Mouse (Mus musculus): ENCODE measurements around the gene Olfr547. TPM values are rescaled to one million over a fixed set of nuclear protein-coding genes. Genes with fewer than 3 reads are reported as not detected.
A peak's percentile ranks its signal among the peaks of the same experiment; 100 is the strongest.
"Not testable (repeated sequence)": the region's sequence is repeated elsewhere in the genome, so short reads cannot be mapped to it uniquely, and the experiment has no call there.

Gene Olfr547
- not detected for total RNA-seq (2021)

GRCm38 (mm10) chr7:102534449-102534848, at the start of gene Olfr547:
TSS of gene Olfr547 (plus strand) at chr7:102534749.
- DNase-seq (ENCODE audit: extremely low spot score in 1 of 2, low spot score in 2 of 2) = no peak
- intact Hi-C loops (cut with DNase I) = no loop called here

DNA sequence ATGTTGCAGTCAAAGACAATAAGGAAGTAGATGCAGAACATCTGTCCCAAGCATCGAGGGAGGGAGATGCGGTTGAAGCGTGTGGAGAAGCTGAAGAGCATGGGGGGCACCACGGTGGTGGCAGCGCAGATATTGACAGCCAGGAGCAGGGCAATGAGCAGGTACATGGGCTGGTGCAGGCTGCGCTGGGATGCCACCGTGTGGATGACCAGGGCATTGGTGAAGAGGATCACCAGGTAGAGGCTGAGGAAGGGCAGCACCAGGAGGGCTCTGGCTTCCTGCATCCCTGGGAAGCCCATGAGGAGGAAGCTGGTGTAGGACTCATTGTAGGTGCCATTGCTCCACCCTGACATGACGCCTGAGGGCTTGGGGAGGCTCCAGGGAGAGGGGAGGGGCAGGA, 49.8 kb upstream of the Olfr547 start:
- intact Hi-C loops (cut with DNase I); DNase-seq (ENCODE audit: extremely low spot score in 1 of 2, low spot score in 2 of 2): not testable (repeated sequence)

DNA sequence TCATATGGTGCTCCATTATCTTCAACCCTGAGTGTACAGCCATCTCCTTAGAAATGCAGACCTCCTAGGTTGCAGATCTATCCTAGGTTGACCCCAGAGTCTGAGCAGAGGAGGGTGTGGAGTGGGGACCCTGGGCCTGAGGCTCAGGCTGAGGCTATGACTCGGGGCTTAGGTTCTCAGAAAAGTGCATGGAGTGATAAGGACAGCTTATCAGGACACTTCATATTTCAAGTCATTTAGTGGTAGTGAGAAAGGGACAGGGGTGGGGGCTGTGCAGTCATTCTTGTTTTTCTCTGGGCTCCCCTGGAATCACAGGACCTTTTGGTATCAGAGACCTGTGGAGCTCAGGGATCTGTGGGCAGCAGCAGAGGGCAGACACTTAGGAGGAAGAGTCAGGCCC, 48.4 kb upstream of the Olfr547 start:
- intact Hi-C loops (cut with DNase I) = no loop called here
- DNase-seq (ENCODE audit: extremely low spot score in 1 of 2, low spot score in 2 of 2) = no peak

GRCm38 (mm10) chr7:102488161-102488560, 46.4 kb upstream of the Olfr547 start, which contains the start of gene Olfr544:
TSS of gene Olfr544 (minus strand) at chr7:102488313.
- no peak for DNase-seq (ENCODE audit: extremely low spot score in 1 of 2, low spot score in 2 of 2)
- intact Hi-C loops (cut with DNase I) = no loop called here

DNA sequence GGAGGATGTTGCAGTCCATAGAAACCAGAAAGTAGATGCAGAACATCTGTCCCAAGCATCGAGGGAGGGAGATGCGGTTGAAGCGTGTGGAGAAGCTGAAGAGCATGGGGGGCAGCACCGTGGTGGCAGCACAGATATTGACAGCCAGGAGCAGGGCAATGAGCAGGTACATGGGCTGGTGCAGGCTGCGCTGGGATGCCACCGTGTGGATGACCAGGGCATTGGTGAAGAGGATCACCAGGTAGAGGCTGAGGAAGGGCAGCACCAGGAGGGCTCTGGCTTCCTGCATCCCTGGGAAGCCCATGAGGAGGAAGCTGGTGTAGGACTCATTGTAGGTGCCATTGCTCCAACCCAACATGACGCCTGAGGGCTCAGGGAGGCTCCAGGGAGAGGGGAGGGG, 40.1 kb upstream of the Olfr547 start:
- DNase-seq (ENCODE audit: extremely low spot score in 1 of 2, low spot score in 2 of 2); intact Hi-C loops (cut with DNase I): not testable (repeated sequence)

- no peak for DNase-seq (ENCODE audit: extremely low spot score in 1 of 2, low spot score in 2 of 2)
- intact Hi-C loops (cut with DNase I) = no loop called here
Measured at GRCm38 (mm10) chr7:102499473-102499872, 35.1 kb upstream of the Olfr547 start, which contains the start of gene Olfr545. TSS of gene Olfr545 (minus strand) at chr7:102499573.

DNA sequence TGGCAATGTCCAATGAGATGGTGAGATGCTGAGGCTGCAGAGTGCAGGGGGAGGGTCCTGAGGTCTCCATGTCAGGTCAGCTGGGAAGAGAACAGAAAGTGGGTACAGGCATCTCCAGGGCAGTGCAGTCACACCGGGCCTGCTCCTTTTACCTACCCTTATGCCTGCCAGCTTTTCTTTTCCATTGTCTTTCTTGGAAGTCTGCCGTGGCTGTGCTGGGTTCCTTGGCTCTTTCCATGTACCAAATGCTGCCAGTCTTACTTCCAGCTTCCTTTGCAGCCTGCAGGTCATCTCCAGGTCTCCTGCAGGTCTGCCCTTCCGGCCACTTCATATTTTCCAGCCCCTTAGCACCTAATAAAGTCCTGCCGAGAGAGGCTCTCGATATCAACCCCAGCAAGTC, 32.6 kb upstream of the Olfr547 start:
- intact Hi-C loops (cut with DNase I) = no loop called here

GRCm38 (mm10) chr7:102506848-102507247, 27.7 kb upstream of the Olfr547 start:
- DNase-seq (ENCODE audit: extremely low spot score in 1 of 2, low spot score in 2 of 2) = peak; percentile 71 to 72
- intact Hi-C loops (cut with DNase I) = loop anchor here (5.0 kb wide), 1 partner anchor 130 kb away; the partner anchor contains the start of gene Olfr554

More for the DNA sequence above, 32.6 kb upstream of the Olfr547 start:
- DNase-seq (ENCODE audit: extremely low spot score in 1 of 2, low spot score in 2 of 2) = no peak

DNA sequence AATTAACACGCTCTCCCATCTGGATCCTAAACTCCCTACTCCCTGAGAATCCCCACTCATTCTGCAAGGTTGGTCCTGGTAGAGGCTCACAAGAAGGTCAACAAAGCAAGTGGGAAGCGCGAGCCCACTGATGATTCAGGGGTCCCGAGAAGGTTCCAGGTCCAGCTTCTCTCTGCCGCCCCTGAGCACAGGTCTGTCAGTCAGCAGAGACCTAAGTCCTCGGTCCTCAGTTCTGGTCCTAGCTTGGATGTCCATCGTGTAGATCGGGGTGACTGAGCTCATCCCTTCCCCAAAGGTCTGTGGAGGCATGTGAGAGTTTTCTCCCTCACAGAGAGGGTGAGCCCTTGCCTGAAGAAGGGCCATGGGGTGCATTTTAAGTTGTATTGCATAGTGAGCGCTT, 26.5 kb upstream of the Olfr547 start:
- intact Hi-C loops (cut with DNase I) = loop anchor here (5.0 kb wide), 1 partner anchor 129 kb away; the partner anchor contains the start of gene Olfr554

GRCm38 (mm10) chr7:102508666-102509065, 25.9 kb upstream of the Olfr547 start:
- DNase-seq (ENCODE audit: extremely low spot score in 1 of 2, low spot score in 2 of 2) = no peak
- intact Hi-C loops (cut with DNase I) = loop anchor here (5.0 kb wide), 1 partner anchor 129 kb away; the partner anchor contains the start of gene Olfr554

More for the DNA sequence above, 26.5 kb upstream of the Olfr547 start:
- no peak for DNase-seq (ENCODE audit: extremely low spot score in 1 of 2, low spot score in 2 of 2)

DNA sequence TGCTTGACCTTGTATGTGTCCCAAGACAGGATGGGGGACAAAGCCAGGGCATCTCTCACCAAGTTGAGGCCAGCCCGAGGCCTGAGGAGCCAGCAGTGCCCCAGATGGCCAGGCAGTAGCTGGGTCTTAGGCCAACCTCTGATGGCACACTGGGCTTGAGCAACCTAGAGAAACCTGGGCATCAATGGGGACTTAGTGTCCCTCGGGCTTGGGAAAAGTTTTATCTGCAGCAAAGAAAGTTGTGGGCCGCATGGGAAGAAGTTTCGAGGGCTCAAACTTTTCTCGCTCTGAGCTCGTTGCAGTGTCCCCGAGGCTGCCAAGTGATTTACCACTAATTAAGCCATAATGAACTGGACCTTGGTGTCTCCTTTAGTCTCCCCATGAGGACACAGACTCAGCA, 24.8 kb upstream of the Olfr547 start:
- no peak for DNase-seq (ENCODE audit: extremely low spot score in 1 of 2, low spot score in 2 of 2)
- intact Hi-C loops (cut with DNase I) = loop anchor here (5.0 to 10.0 kb wide), 5 partner anchors 128 to 1363 kb away; partner anchors contain the start of genes Olfr554, Olfr571, Olfr586 and Trim68

DNA sequence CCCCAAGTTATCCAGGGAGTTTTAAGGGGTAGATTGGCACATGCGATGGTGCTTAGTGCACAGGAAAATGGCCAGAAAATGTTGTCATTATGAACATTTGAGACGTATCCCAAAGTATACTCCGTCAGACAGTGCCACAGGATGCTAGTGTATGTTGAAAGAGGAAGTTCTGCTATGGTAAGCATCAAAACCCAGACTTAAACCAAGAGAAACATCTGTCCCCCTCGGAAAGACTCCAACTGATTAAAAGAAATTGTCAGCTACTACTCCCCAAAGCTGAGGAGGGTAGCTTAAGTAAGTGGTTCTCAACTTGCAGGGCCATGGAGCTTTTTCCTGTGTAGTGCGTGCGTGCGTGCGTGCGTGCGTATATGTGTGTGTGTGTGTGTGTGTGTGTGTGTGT, 22.6 kb upstream of the Olfr547 start:
- no peak for DNase-seq (ENCODE audit: extremely low spot score in 1 of 2, low spot score in 2 of 2)
- intact Hi-C loops (cut with DNase I) = loop anchor here (5.0 to 10.0 kb wide), 4 partner anchors 173 to 1360 kb away; partner anchors contain the start of genes Olfr571, Olfr586 and Trim68

GRCm38 (mm10) chr7:102512814-102513435, 21.6 kb upstream of the Olfr547 start:
- intact Hi-C loops (cut with DNase I) = loop anchor here (5.0 to 10.0 kb wide), 4 partner anchors 172 to 1359 kb away; partner anchors contain the start of genes Olfr571, Olfr586 and Trim68
- DNase-seq (ENCODE audit: extremely low spot score in 1 of 2, low spot score in 2 of 2) = peak; percentile 75 to 90

DNA sequence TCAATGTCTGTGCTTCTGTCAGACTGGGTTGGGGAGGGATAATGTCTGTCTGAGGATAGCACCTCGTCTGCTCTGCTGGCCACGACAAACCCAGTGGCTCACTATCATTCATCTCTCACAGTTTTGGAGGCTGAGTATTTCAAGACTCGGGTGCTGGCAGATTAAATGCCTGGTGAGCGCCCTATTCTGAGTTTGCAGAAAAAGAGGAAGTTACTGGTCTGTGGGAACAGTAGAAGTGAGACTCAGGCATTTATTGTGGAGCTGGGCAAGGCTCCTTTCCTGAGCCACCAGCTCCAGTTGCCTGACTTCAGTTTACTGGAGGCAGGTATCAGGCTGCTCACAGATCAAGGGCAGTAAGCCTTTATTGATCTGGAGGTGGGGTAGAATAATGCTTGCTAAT, 20.4 kb upstream of the Olfr547 start:
- DNase-seq (ENCODE audit: extremely low spot score in 1 of 2, low spot score in 2 of 2) = no peak

GRCm38 (mm10) chr7:102516261-102517050, 18.1 kb upstream of the Olfr547 start:
- intact Hi-C loops (cut with DNase I) = loop anchor here (10.0 kb wide), 2 partner anchors 168 to 608 kb away; partner anchors contain the start of genes Olfr586 and Trim68
- peak in 1 of 2 experiments; percentile 37 for DNase-seq (ENCODE audit: extremely low spot score in 1 of 2, low spot score in 2 of 2)

More for the DNA sequence above, 20.4 kb upstream of the Olfr547 start:
- intact Hi-C loops (cut with DNase I) = loop anchor here (5.0 to 10.0 kb wide), 4 partner anchors 171 to 1358 kb away; partner anchors contain the start of genes Olfr571, Olfr586 and Trim68

DNA sequence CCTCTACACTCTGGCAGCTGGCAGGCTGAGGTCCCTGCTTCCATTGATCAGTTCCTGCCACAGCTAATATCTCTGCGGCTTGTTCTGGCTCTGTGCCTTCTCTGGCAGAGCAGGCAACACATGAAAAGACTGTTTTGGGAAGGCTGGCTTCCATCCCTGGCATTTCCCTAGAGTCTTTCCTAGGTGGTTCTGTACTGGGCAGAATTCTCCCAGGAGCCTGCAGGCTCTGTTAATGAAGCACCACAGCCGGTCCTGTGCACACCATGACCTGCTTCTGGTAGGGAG, 17.6 kb upstream of the Olfr547 start:
- intact Hi-C loops (cut with DNase I) = loop anchor here (10.0 kb wide), 2 partner anchors 168 to 608 kb away; partner anchors contain the start of genes Olfr586 and Trim68
- peak in 1 of 2 experiments; percentile 11 for DNase-seq (ENCODE audit: extremely low spot score in 1 of 2, low spot score in 2 of 2)

DNA sequence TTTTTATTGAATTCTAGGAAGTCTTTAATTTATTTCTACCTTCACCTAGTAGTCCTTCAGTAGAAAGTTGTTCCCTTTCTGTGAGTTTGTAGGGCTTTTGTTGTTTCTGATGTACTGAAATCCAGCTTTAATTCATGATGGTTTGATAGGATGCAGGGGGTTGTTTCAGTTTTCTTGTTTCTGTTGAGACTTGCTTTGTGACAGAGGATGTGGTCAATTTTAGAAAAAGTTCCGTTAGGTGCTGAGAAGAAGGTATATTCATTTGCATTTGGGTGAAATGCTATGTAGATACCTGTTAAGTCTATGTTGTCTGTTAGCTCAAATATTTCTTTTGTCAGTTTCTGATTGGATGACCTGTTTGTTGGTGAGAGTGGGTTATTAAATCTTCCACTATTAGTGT, 5.5 kb upstream of the Olfr547 start:
- intact Hi-C loops (cut with DNase I) = no loop called here
- no peak for DNase-seq (ENCODE audit: extremely low spot score in 1 of 2, low spot score in 2 of 2)

- intact Hi-C loops (cut with DNase I) = no loop called here
- no peak for DNase-seq (ENCODE audit: extremely low spot score in 1 of 2, low spot score in 2 of 2)
Measured at GRCm38 (mm10) chr7:102540596-102540995, 6.0 kb downstream of the Olfr547 start, which contains the start of gene Olfr548-ps1. TSS of gene Olfr548-ps1 (plus strand) at chr7:102540896.

GRCm38 (mm10) chr7:102541251-102541650, 6.7 kb downstream of the Olfr547 start:
- DNase-seq (ENCODE audit: extremely low spot score in 1 of 2, low spot score in 2 of 2) = no peak
- intact Hi-C loops (cut with DNase I) = no loop called here

Data from left cerebral cortex, postnatal 10 days (tissue).